Mouse (Mus musculus) thymus, postnatal 14 days (tissue): ENCODE results near the gene Tbc1d1.

Experiments
- DNase-seq: peaks from one replicate; pipeline ENCODE4 v3.0.0; 2021

The Tbc1d1 gene

DNA sequence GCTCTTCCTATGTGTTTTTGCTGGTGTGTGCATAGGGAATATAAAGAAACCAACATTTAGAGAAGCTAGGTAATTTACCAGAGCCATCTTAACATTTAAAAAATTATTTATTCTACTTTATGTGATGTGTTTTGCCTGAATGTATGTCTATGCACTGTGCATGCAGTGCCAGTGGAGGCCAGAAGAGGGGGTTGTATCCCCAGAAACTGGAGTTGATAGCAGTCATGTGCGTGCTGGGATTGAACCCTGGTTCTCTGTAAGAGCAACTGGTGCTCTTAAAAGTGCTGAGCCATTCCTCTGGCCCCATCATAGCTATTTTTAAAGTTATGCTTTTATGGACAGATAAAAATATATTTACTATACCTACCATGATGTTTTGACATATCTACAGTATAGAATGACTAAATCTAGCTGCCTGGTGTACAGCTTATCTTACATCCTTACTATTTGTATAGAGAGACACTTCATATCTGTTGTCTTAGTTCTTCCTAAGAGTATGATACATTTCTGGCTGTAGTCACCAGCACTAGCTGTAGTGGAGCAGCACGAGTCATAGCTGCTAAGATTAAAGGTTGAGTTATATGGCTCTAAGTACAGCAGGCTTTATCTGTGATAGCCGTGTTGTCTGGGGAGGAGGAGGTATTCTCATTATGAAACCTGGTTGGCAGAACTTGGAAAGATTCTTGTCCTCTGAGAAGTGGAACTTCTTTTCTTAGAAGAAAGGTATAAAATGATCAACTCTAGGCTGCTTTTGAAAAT lies 83.0 kb downstream of the Tbc1d1 start:
- DNase-seq = no peak

DNA sequence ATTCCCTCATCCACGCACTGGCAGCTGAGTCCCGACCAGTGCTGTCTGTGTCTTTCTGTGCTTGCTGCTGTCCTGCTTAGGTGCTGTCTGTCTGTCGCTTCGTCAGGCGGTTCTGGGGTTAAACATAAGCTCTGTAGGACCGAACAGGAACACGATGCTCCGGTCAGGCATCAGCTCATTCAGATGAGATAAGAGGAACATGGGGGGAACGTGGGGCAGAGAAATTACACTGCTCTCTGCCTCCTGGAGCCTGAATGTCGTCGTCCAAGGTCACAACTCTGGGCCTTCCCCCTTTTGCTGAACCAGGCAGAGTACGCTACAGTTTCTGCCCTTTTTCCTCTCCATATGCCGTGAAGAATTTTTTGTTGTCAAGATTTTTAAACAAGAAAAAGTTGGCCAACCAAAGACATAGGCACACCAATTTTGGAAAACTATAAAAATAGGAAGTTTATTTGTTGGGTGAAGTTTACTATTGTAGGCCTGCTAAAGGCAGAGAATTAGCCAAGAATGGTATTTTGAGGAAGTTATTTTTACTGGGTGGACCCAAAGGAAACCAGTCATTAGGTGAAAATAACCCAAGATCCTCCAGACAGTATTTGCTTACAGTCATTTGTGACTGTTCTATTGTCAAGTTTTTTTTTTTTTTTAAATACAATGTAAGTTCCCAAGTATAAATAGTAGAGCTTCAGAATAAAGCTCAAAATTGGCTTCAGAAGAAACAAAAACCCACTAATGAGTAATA lies 85.0 kb downstream of the Tbc1d1 start:
- no peak for DNase-seq

DNA sequence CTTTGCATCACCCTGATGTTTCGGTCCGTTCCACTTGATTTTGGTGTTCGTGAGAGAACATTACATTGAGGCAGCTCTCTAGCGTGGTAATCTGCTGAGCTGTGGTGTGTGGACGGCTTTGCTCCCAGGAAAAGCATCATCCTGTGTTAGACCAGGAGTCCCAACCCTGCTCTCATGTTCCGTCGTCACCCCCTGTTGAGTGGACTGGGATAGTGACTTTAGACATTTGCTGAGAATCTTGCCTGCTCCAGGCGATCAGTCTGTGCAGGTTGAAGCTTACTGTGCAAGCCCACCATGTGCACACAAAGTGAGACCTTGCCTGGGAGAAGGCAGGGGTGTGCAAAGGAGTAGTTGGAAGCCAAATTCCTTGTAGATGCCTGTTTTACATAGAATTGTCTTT lies 85.8 kb downstream of the Tbc1d1 start:
- DNase-seq = no peak

GRCm38 (mm10) chr5:64242795-64243455 lies 86.8 kb downstream of the Tbc1d1 start:
- DNase-seq = peak; percentile 33

- no peak for DNase-seq
Measured at GRCm38 (mm10) chr5:64243666-64244065, 87.6 kb downstream of the Tbc1d1 start.

- no peak for DNase-seq
Measured at GRCm38 (mm10) chr5:64244283-64244682, 88.2 kb downstream of the Tbc1d1 start.

- DNase-seq = no peak
Measured at GRCm38 (mm10) chr5:64244745-64245144, 88.6 kb downstream of the Tbc1d1 start.

- DNase-seq = no peak
Measured at GRCm38 (mm10) chr5:64251435-64251834, 95.3 kb downstream of the Tbc1d1 start.

GRCm38 (mm10) chr5:64254278-64254677 lies 98.2 kb downstream of the Tbc1d1 start:
- no peak for DNase-seq

GRCm38 (mm10) chr5:64254988-64255387 lies 98.9 kb downstream of the Tbc1d1 start:
- no peak for DNase-seq

- no peak for DNase-seq
Measured at GRCm38 (mm10) chr5:64263348-64263747, 107.2 kb downstream of the Tbc1d1 start.

DNA sequence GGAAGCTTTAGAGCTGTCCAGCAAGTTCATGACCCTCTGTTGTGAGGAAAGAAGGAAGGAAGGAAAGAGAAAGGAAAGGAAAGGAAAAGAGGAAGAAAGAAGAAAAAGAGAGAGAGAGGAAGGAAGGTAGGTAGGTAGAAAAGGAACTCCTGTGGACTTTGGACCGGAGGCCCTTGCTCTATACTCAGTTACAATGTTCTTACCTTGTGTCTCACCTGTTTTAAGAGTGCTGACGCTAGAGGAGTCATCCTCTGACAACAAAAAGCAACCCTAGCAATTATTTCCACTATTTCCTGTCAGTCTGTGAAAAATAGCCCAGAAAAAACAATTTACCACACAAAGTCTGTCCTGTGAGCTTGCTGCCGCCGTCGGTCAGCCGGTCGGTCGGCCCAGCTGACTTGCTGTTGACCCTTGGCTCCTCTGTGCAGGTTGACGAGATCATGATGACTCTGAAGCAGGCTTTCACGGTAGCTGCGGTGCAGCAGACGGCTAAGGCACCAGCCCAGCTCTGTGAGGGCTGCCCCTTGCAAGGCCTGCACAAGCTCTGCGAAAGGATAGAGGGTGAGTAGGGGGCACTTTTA lies 107.9 kb downstream of the Tbc1d1 start:
- DNase-seq = no peak

GRCm38 (mm10) chr5:64265145-64265544 lies 109.0 kb downstream of the Tbc1d1 start:
- peak; percentile 58 for DNase-seq

GRCm38 (mm10) chr5:64265906-64266305 lies 109.8 kb downstream of the Tbc1d1 start:
- no peak for DNase-seq

- no peak for DNase-seq
Measured at GRCm38 (mm10) chr5:64266534-64266933, 110.4 kb downstream of the Tbc1d1 start.

DNA sequence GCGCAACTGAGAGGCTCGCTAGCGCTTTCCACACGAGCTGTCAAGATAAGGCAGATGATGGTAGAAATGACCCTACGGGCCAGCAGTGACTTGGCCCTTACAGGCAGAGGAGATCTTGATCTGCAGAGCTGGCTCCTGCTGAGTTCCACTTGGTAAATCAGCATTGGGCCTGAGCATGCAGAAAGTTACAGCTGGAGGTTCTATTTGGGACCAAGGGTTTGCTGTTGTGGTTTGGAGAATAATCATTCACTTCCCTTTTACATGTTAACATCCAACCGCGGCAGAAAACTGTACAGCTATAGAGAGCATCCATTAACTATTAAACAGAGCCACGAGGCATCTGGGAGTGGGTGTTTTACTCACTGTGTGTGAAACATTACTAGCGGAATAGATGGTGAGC lies 111.2 kb downstream of the Tbc1d1 start:
- DNase-seq = no peak

DNA sequence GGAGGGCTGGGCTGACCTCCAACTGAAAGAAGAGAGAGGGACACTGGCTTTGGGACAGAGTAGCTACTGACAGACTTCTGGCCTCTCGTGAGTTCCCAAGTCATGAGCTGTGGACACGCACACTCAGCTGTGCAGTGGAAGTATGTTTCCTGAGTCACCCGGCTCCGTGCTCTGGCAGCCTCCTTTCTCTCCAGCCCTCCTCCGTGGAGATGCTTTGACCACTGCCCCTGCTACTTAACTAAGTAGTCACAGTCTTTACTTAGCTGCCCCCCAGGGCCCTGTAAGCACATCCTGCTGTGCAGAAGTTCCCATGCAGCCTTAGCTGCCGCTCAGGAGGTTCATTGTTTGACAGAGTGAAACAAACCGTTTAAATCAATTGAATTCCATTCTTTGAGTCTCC lies 113.6 kb downstream of the Tbc1d1 start:
- DNase-seq = no peak

GRCm38 (mm10) chr5:64273517-64273916 lies 117.4 kb downstream of the Tbc1d1 start:
- DNase-seq = no peak

DNA sequence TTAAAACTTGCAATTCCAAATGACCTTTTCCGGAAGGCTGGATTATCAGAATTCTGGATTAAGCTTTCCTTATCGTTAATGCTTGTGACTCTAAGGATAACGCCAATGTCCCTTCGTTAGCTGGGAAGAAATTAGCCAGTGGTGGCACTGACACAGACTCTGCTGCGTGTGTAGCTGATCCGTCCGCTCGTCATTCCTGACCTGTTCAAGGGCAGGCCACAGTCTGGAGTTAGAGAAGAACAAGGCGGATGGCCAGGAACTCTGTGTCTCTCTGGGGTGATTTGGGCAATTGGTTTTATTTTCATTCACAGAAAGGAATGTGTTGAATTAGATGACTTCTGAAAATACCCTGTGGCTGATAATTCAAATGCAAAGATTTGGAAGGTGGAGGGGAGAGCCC lies 118.2 kb downstream of the Tbc1d1 start:
- DNase-seq = no peak

DNA sequence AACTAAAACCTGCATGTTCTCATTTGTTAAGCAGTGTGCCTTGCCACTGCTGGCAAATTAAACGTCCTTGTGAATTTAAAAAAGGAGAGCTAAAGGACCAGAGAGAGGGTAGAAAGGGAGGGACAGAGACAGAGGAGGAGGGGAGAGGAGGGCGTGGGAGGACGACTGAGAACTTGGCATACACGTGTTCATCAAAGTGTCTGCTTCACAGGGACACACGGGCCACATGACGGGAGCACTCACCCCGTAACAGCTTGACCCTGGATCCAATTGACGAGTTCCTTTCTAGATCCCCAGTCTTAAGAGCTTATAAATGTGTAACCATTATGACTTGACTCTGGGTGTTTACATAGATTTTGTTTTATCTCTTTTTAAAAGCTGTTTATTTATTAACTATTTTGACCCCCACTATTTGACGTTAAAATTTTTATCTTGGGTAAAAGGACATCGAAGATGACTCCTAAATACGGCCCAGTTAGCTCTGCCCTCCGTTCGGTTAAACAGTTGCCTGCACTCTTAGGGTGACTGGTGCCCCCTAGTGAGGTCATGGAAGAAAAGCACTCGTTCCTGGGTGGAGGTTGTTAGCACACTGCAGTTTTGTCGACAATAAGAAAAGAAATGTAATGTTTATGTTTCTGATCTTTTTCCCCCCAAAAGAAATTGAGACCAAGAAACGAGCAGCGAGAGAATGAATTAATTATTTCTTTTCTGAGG lies 118.8 kb downstream of the Tbc1d1 start:
- peak; percentile 64 for DNase-seq

DNA sequence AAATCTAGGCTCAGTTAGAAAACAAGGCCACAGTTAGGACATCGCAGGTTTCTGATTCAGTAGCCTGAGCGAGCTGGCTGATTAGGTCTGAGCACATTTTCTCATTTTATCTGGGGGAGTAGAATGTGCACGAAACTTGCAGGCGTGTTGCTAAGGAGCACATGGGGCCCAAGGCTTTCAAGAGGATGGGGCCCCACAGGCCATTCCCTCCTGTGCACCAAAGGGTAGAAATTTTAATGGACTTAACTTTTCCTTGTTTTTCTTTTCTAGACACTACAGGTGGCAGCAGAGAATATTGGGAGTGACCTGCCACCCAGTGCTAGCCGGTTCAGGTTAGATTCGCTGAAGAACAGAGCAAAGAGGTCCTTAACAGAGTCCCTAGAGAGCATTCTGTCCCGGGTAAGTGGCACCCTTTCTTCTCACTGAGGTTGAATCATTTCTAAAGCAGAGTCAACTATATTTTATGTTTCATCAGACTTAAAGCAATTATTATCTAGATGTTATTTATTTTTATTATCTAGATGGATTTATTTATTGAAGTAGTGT lies 121.6 kb downstream of the Tbc1d1 start:
- no peak for DNase-seq

GRCm38 (mm10) chr5:64279668-64280067 lies 123.6 kb downstream of the Tbc1d1 start:
- no peak for DNase-seq

- DNase-seq = no peak
Measured at GRCm38 (mm10) chr5:64280191-64280590, 124.1 kb downstream of the Tbc1d1 start.
